Mouse (Mus musculus): ENCODE data around the gene Ccr7. TPM values are rescaled to one million over a fixed set of nuclear protein-coding genes. Genes with fewer than 3 reads are reported as not detected.

Ccr7 gene
- polyA plus RNA-seq, 1 experiment from 2014 or later, result 0.12 TPM

DNA sequence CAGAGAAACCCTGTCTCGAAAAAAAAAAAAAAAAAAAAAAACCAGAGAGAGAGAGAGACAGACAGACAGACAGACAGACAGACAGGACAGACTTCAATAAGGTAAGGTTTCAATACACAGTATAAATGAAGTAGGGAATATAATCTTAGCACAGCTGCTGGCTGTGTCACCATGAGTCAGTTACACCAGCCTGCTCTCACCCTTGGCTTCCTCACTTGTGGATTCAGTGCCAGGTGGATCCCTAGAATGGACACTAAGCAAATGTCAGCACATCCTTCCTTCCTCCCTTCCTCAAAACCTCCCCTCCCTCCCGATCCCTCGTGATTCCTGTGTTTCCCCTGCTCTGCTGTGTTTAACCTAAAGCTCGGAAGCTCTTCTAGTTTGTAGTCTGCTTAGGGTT, 17.5 kb downstream of the Ccr7 start:
- in situ Hi-C loops (cut with MboI; ENCODE audit: low pct_unique_long_range_greater_than_20kb), result no loop called here
- H3K27me3 ChIP-seq, result peaks cover 5% of the 10 kb centered on the region
- DNase-seq (ENCODE audit: low read depth, low spot score) (no peak), ATAC-seq (no peak)
- POLR2A ChIA-PET, result no interaction called here
- CTCF ChIA-PET, result no interaction called here
- TF ChIP-seq CTCF (IDR thresholded peaks at IDR 0.05), result no peak

DNA sequence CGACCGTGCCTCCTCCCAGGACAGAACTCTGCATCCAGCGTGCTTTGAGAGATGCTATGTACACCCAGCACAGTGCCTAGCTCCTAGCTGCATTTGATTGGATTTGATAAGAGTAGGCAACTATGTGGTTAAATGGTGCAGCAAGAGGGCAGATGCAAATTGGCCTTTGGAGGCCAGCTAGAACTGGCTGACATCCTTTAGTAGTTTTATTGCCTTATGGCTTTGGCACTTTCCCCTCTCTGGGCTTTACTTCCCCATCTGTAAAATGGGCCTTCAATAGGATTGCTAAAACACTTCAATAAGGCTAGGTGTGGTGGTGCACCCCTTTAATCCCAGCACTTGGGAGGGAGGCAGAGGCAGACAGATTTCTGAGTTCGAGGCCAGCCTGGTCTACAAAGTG, 17.9 kb downstream of the Ccr7 start:
- no peak for ATAC-seq
- in situ Hi-C loops (cut with MboI; ENCODE audit: low pct_unique_long_range_greater_than_20kb), result no loop called here

DNA sequence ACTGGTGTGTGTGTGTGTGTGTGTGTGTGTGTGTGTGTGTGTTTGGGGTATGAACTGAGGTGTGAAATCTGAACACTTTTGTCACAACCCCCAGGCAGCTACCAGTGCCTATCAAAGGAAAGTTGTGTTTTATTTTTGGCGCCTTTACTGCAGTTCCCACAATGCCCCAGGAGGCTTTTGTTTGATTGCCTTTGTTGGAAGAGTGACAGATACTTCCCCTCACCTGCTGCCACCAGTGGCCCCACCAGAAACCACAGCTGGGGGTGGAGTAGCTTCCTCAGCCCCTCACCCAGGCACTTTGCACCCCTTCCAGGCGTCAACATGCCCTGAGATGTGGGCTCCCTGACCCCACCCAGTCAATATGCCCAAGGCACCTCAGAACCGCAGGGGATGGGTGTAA, 18.5 kb downstream of the Ccr7 start:
- POLR2A ChIA-PET, result interaction anchor here (0.6 kb wide), 1 partner anchor 70 kb away, joined by 3 read pairs; no protein-coding TSS in a partner anchor
- H3K27me3 ChIP-seq, result peaks cover 5% of the 10 kb centered on the region
- no peak for TF ChIP-seq CTCF (IDR thresholded peaks at IDR 0.05)
- ATAC-seq (no peak), DNase-seq (ENCODE audit: low read depth, low spot score) (no peak)
- in situ Hi-C loops (cut with MboI; ENCODE audit: low pct_unique_long_range_greater_than_20kb), result no loop called here
- CTCF ChIA-PET, result no interaction called here

More for the DNA sequence above, 17.9 kb downstream of the Ccr7 start:
- no peak for DNase-seq (ENCODE audit: low read depth, low spot score)
- H3K27me3 ChIP-seq, result peaks cover 5% of the 10 kb centered on the region
- ChIA-PET POLR2A (interaction anchor here (0.6 kb wide), 1 partner anchor 71 kb away, joined by 3 read pairs; no protein-coding TSS in a partner anchor), CTCF (no interaction called here)
- no peak for TF ChIP-seq CTCF (IDR thresholded peaks at IDR 0.05)

DNA sequence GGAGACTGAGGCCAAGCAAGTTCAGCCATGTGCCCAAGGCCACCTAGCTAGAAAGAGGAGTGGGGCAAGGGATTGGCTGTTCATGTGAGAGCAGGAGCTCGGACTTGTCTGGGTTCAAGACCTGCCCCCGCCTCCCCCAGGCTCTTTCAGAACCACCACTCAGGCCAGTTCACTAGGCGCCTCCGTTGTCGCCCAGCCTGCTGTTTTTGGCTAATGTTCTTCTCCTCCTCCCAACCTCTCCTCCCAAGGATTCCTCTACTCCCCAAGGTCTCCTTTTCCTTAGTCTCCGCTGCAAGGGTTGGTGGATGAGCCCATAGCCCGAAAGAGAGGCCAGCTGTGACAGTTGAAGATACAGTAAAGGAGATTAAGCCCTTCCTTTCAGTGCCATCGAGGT, 19.8 kb downstream of the Ccr7 start:
- DNase-seq (ENCODE audit: low read depth, low spot score) (no peak), ATAC-seq (no peak)
- POLR2A ChIA-PET, result no interaction called here

DNA sequence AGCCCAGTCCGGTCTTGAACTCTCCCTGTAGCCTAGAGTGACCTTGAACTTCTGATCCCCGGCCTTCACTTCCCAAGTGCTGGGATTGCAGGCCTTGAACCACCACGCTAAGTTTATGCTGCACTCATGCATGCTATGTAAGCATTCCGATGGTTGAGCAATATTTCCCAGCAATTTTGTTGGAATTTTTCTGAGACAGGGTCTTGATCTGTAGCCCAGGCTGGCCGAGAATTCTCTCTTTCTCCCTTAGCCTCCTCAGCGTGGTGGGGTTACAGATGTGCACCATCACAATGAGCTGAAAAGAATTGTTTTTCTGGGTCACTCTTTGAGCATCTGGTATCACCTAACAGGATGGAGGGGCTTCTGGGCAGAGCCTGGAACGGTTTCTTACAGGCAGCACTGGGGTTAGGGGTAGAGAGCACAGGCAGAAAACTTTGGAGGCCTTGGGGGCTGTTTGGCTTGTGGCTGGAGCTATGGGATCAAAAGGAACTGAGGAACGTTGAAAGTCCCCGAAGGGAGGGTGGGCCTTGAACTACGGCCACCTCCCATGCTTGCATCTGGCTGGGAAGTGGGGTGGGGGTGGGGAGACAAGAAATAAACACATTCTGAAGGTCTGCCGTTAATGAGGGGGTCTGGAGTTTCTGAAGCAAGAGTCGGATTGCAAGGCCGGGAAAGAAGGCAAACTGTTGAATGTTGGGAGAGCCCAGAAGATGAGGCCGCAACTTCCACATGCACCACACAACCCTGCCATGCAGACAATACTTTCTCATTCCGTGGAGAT, 20.4 kb downstream of the Ccr7 start:
- DNase-seq (ENCODE audit: low read depth, low spot score), result no peak

More for the DNA sequence above, 19.8 kb downstream of the Ccr7 start:
- no peaks in the 10 kb centered on the region for H3K27me3 ChIP-seq
- in situ Hi-C loops (cut with MboI; ENCODE audit: low pct_unique_long_range_greater_than_20kb), result no loop called here
- CTCF ChIA-PET, result no interaction called here
- TF ChIP-seq CTCF (IDR thresholded peaks at IDR 0.05), result no peak

DNA sequence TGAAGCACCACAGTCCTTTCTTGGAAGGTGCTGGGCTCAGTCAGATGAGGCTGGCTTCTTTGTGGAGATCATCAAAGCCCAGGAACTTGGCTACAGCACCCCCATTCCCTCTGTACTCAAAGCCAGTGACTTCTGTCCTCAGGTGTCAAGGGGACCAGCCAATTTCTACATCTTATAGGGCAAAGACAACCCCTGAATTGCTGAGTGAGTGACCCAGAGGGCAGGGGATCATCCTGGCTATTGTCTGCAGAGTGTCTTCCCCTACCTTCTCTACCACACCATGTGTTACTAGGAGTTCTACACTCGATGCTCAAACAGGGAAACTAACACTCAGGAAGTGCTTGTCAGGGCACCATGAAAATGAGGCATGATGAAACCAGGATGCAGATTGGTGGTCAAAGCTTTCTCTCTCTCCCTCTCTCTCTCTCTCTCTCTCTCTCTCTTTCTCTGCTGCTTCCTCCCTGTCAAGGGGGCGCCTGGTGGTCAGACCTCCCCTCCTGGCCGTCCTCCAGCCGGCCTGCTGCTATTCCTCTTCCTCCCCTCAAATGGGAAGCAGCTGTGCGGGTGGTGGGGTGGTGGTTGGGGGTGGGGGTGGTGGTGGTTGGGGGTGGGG, 21.5 kb downstream of the Ccr7 start:
- in situ Hi-C loops (cut with MboI; ENCODE audit: low pct_unique_long_range_greater_than_20kb), result no loop called here
- no peaks in the 10 kb centered on the region for H3K27me3 ChIP-seq
- POLR2A ChIA-PET, result no interaction called here
- no peak for DNase-seq (ENCODE audit: low read depth, low spot score)
- CTCF ChIA-PET, result no interaction called here
- TF ChIP-seq CTCF (IDR thresholded peaks at IDR 0.05), result no peak
- no peak for ATAC-seq

More for the DNA sequence above, 20.4 kb downstream of the Ccr7 start:
- no peak for ATAC-seq
- POLR2A ChIA-PET, result no interaction called here
- CTCF ChIA-PET, result no interaction called here
- in situ Hi-C loops (cut with MboI; ENCODE audit: low pct_unique_long_range_greater_than_20kb), result no loop called here
- no peaks in the 10 kb centered on the region for H3K27me3 ChIP-seq
- TF ChIP-seq CTCF (IDR thresholded peaks at IDR 0.05), result no peak

DNA sequence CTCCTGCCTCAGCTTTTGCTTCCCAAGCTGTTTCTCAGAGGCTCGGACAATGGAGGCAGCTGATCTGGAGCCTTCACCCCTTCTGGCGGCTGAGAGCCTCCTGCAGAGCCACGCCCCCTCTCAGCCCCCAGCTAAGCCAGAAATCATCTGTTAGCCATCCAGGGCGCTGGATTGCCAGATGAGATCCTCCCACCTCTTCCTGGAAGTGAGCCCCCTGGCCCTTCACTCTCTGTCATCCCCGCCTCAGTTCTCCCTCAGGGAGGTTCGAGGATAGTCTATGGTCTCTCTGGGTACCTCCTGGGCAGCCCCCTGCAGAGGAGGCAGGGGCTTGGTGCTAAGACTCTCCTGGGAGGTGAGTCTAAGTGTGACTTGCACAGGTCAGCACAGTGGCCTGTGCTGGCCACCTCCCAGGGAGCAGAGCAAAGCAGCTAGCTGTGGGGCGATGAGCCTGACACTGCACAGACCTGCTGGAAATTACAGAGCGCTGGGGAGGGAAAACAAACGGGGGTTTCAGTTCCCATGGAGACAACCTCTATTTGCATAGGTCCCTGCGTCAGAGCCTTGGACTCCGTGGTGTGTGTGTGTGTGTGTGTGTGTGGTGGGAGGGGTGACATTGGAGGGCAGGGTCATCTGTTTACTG, 22.7 kb downstream of the Ccr7 start:
- ATAC-seq, result peak; percentile 32
- DNase-seq (ENCODE audit: low read depth, low spot score), result no peak
- H3K27me3 ChIP-seq, result no peaks in the 10 kb centered on the region
- in situ Hi-C loops (cut with MboI; ENCODE audit: low pct_unique_long_range_greater_than_20kb), result no loop called here
- ChIA-PET CTCF (no interaction called here), POLR2A (no interaction called here)
- no peak for TF ChIP-seq CTCF (IDR thresholded peaks at IDR 0.05)

DNA sequence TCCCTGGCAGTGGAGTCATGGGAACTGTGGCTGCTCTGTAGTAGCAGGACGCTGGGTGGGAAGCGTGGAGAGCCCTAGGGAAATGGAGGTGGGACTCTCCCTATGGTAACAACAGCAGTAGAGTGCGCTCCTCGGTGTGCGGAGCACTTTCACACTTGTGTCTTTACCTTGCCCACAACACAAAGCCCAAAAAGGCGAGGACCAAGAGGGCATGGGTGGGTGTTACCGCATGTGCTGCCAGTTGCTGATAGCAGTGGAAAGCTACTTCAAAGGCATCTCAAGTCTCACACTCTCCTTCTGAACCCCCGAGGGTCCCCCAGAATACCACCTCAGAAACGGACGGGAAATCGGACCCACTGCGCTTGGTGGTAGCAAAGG, 23.4 kb downstream of the Ccr7 start:
- ChIA-PET POLR2A (no interaction called here), CTCF (no interaction called here)
- no peaks in the 10 kb centered on the region for H3K27me3 ChIP-seq
- ATAC-seq (no peak), DNase-seq (ENCODE audit: low read depth, low spot score) (no peak)
- no peak for TF ChIP-seq CTCF (IDR thresholded peaks at IDR 0.05)
- in situ Hi-C loops (cut with MboI; ENCODE audit: low pct_unique_long_range_greater_than_20kb), result no loop called here

DNA sequence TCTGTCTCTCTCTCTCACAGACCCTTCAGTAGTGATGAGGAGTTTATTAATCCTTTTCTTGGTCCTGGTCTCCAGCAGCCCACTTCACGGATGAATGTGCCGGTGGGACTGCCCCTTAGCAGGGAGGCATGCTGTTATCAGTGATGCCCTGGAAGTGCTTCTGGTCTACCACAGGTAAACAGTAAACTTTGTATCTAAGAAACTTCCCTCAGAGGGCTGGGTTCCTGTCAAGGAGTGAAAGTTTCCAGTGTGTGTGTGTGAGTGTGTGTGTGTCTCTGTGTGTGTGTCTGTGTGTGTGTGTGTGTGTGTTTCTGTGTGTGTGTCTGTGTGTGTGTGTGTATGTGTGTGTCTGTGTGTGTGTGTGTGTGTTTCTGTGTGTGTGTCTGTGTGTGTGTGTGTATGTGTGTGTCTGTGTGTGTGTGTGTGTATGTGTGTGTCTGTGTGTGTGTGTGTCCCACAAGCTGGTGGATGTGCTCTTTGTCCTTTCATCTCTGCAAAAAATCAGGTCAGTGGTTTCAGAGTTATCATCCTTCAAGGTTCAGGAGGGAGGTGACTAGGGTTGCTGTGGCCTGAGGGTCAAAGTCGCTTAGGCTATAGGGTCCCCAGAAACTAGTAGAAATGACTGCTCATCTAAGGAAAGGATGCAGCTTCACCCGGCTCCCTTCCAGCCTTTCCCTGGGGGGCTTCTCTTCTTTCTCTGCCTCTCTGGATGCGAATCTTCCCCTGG, 24.0 kb downstream of the Ccr7 start:
- no peak for DNase-seq (ENCODE audit: low read depth, low spot score)
- no peak for TF ChIP-seq CTCF (IDR thresholded peaks at IDR 0.05)
- no peak for ATAC-seq
- POLR2A ChIA-PET, result no interaction called here
- no peaks in the 10 kb centered on the region for H3K27me3 ChIP-seq
- CTCF ChIA-PET, result no interaction called here
- in situ Hi-C loops (cut with MboI; ENCODE audit: low pct_unique_long_range_greater_than_20kb), result no loop called here

DNA sequence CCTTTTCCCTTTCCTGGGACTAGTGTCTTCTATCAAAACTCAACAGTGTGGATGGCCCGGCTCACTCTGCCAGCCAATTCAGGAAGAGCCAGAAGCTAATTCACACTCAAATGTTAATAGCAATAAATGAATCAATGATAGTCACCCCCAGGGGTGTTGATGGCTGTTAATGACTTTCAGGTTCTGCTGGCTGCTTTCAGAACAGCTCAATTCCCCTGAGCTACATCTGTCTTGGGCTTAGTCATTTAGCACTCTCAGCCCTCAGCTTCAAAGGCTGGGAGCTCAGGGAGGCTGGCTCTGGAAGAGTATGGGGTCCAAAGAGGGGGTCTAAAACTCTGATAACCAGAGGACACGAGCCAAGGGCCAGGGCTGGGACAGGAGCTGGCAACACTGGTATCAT, 25.6 kb downstream of the Ccr7 start:
- POLR2A ChIA-PET, result no interaction called here
- in situ Hi-C loops (cut with MboI; ENCODE audit: low pct_unique_long_range_greater_than_20kb), result no loop called here
- no peak for DNase-seq (ENCODE audit: low read depth, low spot score)
- TF ChIP-seq CTCF (IDR thresholded peaks at IDR 0.05), result no peak
- H3K27me3 ChIP-seq, result no peaks in the 10 kb centered on the region
- ATAC-seq, result no peak
- CTCF ChIA-PET, result interaction anchor here (1.3 kb wide), 1 partner anchor 20 kb away, joined by 4 read pairs; no protein-coding TSS in a partner anchor

Data from Patski (cell line).